Mouse (Mus musculus): ENCODE data around the gene Olfr1205. TPM values are rescaled to one million over a fixed set of nuclear protein-coding genes. Genes with fewer than 3 reads are reported as not detected.

The Olfr1205 gene
- total RNA-seq (2012; rRNA removed), result not detected in 2 replicates
- not detected in 2 replicates for total RNA-seq (2014; rRNA removed)
- not detected in 2 replicates for polyA plus RNA-seq (2012; ENCODE audit: insufficient read length, low read depth)

- H3K9ac ChIP-seq (ENCODE audit: insufficient read depth, low read depth), result no peak within 1 kb of the TSS
- H3K27ac ChIP-seq (ENCODE audit: insufficient read depth, low read depth), result no peak within 1 kb of the TSS
- H3K4me3 ChIP-seq (replicated peaks in 1 of 3; ENCODE audit: low read depth in 2 of 3, low read length in 2 of 3, poor library complexity in 1 of 3), result no peak within 1 kb of the TSS
- H3K36me3 ChIP-seq (replicated peaks in 1 of 2; ENCODE audit: control insufficient read depth in 1 of 2, insufficient read depth in 1 of 2, low read length in 1 of 2), result no peaks in the 10 kb centered on the region
- peaks cover 17% of the 10 kb centered on the region for H3K9me3 ChIP-seq (replicated peaks; ENCODE audit: low read length)
- in situ Hi-C loops (cut with MboI; ENCODE audit: low pct_ligation_motif_present, low pct_unique_long_range_greater_than_20kb, low sequenced_read_pairs) (no loop called here), dilution Hi-C loops (cut with MboI; ENCODE audit: extremely low pct_ligation_motif_present, extremely low pct_unique_long_range_greater_than_20kb, low sequenced_read_pairs) (no loop called here)
- no peak for TF ChIP-seq MAFK (IDR thresholded peaks at IDR 0.05; ENCODE audit: insufficient replicate concordance, low read length)
- TF ChIP-seq KAT2A (IDR thresholded peaks at IDR 0.05; ENCODE audit: insufficient replicate concordance, low read length), result no peak
- no peak for TF ChIP-seq CHD1 (IDR thresholded peaks at IDR 0.05; ENCODE audit: low read depth, low read length)
- no peak for TF ChIP-seq E2F4 (IDR thresholded peaks at IDR 0.05; ENCODE audit: insufficient replicate concordance, low read depth, low read length)
- TF ChIP-seq NELFE (IDR thresholded peaks at IDR 0.05; ENCODE audit: low read depth, low read length), result no peak
- TF ChIP-seq SIN3A (IDR thresholded peaks at IDR 0.05; ENCODE audit: low read length), result no peak
- TF ChIP-seq POLR2A (IDR thresholded peaks at IDR 0.05; ENCODE audit: low read depth, low read length), result no peak
- TF ChIP-seq USF2 (conservative IDR thresholded peaks at IDR 0.05; ENCODE audit: low read depth, low read length), result no peak
- no peak for TF ChIP-seq JUN (IDR thresholded peaks at IDR 0.05; ENCODE audit: insufficient read depth, low read depth, low read length)
- no peak for TF ChIP-seq JUND (conservative IDR thresholded peaks at IDR 0.05; ENCODE audit: low read depth, low read length)
- TF ChIP-seq MAZ (IDR thresholded peaks at IDR 0.05; ENCODE audit: low read depth, low read length), result no peak
- no peaks in the 10 kb centered on the region for H3K4me1 ChIP-seq (ENCODE audit: control insufficient read depth in 1 of 2, insufficient read depth in 2 of 2)
- no peaks in the 10 kb centered on the region for H3K79me2 ChIP-seq (replicated peaks; ENCODE audit: control insufficient read depth, extremely low read depth, insufficient read depth, poor library complexity, severe bottlenecking)
- H3K4me2 ChIP-seq (ENCODE audit: insufficient read depth, low read depth, poor library complexity, severe bottlenecking), result no peak within 1 kb of the TSS
- no peak for DNase-seq (ENCODE audit: extremely low read depth)
- no peaks in the 10 kb centered on the region for H3K27me3 ChIP-seq (replicated peaks)
Measured at GRCm38 (mm10) chr2:88829437-88829836, at the start of gene Olfr1205. Gene Olfr1205, plus strand, starts transcription at chr2:88829737.

- Histone ChIP-seq H3K4me3 (replicated peaks in 1 of 3; ENCODE audit: low read depth in 2 of 3, low read length in 2 of 3, poor library complexity in 1 of 3) (no peak within 1 kb of the TSS), H3K4me1 (ENCODE audit: control insufficient read depth in 1 of 2, insufficient read depth in 2 of 2) (no peaks in the 10 kb centered on the region), H3K27ac (ENCODE audit: insufficient read depth, low read depth) (no peak within 1 kb of the TSS), H3K79me2 (replicated peaks; ENCODE audit: control insufficient read depth, extremely low read depth, insufficient read depth, poor library complexity, severe bottlenecking) (no peaks in the 10 kb centered on the region), H3K9ac (ENCODE audit: insufficient read depth, low read depth) (no peak within 1 kb of the TSS), H3K4me2 (ENCODE audit: insufficient read depth, low read depth, poor library complexity, severe bottlenecking) (no peak within 1 kb of the TSS), H3K27me3 (replicated peaks) (no peaks in the 10 kb centered on the region), H3K36me3 (replicated peaks in 1 of 2; ENCODE audit: control insufficient read depth in 1 of 2, insufficient read depth in 1 of 2, low read length in 1 of 2) (no peaks in the 10 kb centered on the region), H3K9me3 (replicated peaks; ENCODE audit: low read length) (peaks cover 19% of the 10 kb centered on the region)
- dilution Hi-C loops (cut with MboI; ENCODE audit: extremely low pct_ligation_motif_present, extremely low pct_unique_long_range_greater_than_20kb, low sequenced_read_pairs) (no loop called here), in situ Hi-C loops (cut with MboI; ENCODE audit: low pct_ligation_motif_present, low pct_unique_long_range_greater_than_20kb, low sequenced_read_pairs) (no loop called here)
- no peak for TF ChIP-seq NRF1 (IDR thresholded peaks at IDR 0.05; ENCODE audit: low read depth, low read length)
- no peak for TF ChIP-seq GABPA (IDR thresholded peaks at IDR 0.05; ENCODE audit: insufficient replicate concordance, low read depth, low read length)
- no peak for TF ChIP-seq ETS1 (conservative IDR thresholded peaks at IDR 0.05; ENCODE audit: low read depth, low read length)
- no peak for TF ChIP-seq UBTF (IDR thresholded peaks at IDR 0.05; ENCODE audit: low read depth, low read length)
- TF ChIP-seq CHD2 (IDR thresholded peaks at IDR 0.05; ENCODE audit: low read length), result no peak
- TF ChIP-seq HCFC1 (IDR thresholded peaks at IDR 0.05; ENCODE audit: low read depth, low read length), result no peak
- no peak for TF ChIP-seq E2F4 (IDR thresholded peaks at IDR 0.05; ENCODE audit: insufficient replicate concordance, low read depth, low read length)
- TF ChIP-seq MAZ (IDR thresholded peaks at IDR 0.05; ENCODE audit: low read depth, low read length), result no peak
- TF ChIP-seq IRF4 (IDR thresholded peaks at IDR 0.05; ENCODE audit: low read depth, low read length), result no peak
- TF ChIP-seq CTCF (conservative IDR thresholded peaks at IDR 0.05 in 1 of 2, IDR thresholded peaks at IDR 0.05 in 1 of 2; ENCODE audit: low read depth in 2 of 2, low read length in 2 of 2), result no peak
- TF ChIP-seq USF1 (IDR thresholded peaks at IDR 0.05; ENCODE audit: low read depth, low read length), result no peak
- TF ChIP-seq MAX (IDR thresholded peaks at IDR 0.05; ENCODE audit: low read length), result no peak
- no peak for TF ChIP-seq RCOR1 (conservative IDR thresholded peaks at IDR 0.05; ENCODE audit: low read depth, low read length)
- no peak for TF ChIP-seq ZNF384 (IDR thresholded peaks at IDR 0.05; ENCODE audit: low read depth, low read length)
- no peak for TF ChIP-seq JUN (IDR thresholded peaks at IDR 0.05; ENCODE audit: insufficient read depth, low read depth, low read length)
- no peak for TF ChIP-seq NELFE (IDR thresholded peaks at IDR 0.05; ENCODE audit: low read depth, low read length)
- no peak for TF ChIP-seq MXI1 (IDR thresholded peaks at IDR 0.05; ENCODE audit: low read depth, low read length)
- TF ChIP-seq ELF1 (IDR thresholded peaks at IDR 0.05; ENCODE audit: low read depth, low read length), result no peak
- TF ChIP-seq EP300 (IDR thresholded peaks at IDR 0.05; ENCODE audit: low read length), result no peak
- no peak for DNase-seq (ENCODE audit: extremely low read depth)
Measured at GRCm38 (mm10) chr2:88792736-88793135, 36.8 kb upstream of the Olfr1205 start, which contains the start of gene Olfr1201. Gene Olfr1201, plus strand, starts transcription at chr2:88793036.

Measured in CH12.LX (cell line).